Mouse (Mus musculus): ENCODE data around the gene Camk1.

GRCm38 (mm10) chr6:113362241-113362640 lies 18.5 kb upstream of the Camk1 start:
- no peak for TF ChIP-seq POLR2A (IDR thresholded peaks at IDR 0.05; ENCODE audit: control insufficient read depth, low read depth, low read length)
- TF ChIP-seq CTCF (IDR thresholded peaks at IDR 0.05; ENCODE audit: control insufficient read depth, insufficient read depth, insufficient replicate concordance, low read depth, low read length) = no peak

Data from testis, adult 2 months (tissue).